Mouse (Mus musculus) spleen, adult 18-20 months (tissue): ENCODE results near the gene Srrm2.
A peak's percentile ranks its signal among the peaks of the same experiment; 100 is the strongest.

ENCODE experiments used
- DNase-seq, 2 experiments: peaks; one replicate each; pipeline ENCODE4 v3.0.0; 2022; ENCODE audit warnings: mixed read lengths in 2 of 2

Gene Srrm2

DNA sequence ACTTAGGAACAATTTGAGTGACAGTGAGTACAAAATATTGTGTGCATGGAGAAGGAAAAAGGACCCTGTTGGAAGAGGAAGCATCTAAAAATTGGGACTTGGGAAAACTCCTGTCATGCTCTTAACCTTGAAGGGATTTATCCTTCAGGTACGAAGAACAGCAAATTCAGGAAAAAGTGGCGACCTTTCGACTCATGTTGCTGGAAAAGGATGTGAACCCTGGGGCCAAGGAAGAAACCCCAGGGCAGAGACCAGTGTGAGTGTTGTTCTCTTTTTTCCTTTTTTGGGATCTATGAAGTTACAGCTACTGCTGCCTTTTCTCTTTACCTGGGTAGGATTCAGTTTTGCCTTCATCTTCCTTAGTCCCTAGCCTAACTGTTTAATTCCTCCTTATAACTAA, 17.6 kb downstream of the Srrm2 start:
- DNase-seq, result no peak

GRCm38 (mm10) chr17:23815641-23816040, 25.3 kb downstream of the Srrm2 start:
- no peak for DNase-seq

- DNase-seq, result no peak
These were observed 28.2 kb downstream of the Srrm2 start for GRCm38 (mm10) chr17:23818579-23818978.

DNA sequence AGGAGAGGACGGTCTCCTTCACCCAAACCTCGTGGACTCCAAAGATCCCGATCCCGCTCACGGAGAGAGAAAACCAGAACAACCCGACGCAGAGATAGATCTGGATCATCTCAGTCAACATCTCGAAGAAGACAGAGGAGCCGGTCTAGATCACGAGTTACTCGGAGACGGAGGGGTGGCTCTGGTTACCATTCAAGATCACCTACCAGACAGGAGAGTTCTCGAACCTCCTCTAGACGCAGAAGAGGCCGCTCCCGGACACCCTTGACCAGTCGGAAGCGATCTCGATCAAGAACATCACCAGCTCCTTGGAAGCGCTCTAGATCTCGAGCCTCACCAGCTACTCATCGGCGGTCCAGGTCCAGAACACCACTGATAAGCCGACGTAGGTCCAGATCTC, 28.9 kb downstream of the Srrm2 start:
- DNase-seq, result no peak

DNA sequence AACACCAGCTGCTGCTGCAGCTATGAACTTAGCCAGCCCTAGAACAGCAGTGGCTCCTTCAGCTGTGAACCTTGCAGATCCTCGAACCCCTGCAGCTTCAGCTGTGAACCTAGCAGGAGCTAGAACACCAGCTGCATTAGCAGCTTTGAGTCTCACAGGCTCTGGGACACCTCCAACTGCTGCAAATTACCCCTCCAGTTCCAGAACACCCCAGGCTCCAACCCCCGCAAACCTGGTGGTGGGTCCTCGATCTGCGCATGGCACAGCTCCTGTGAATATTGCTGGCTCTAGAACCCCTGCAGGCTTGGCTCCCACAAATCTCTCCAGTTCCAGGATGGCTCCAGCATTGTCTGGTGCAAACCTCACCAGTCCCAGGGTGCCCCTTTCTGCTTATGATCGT, 30.4 kb downstream of the Srrm2 start:
- DNase-seq, result no peak

- no peak for DNase-seq
These were observed 31.8 kb downstream of the Srrm2 start for GRCm38 (mm10) chr17:23822094-23822493.

- no peak for DNase-seq
These were observed 32.7 kb downstream of the Srrm2 start for GRCm38 (mm10) chr17:23823018-23823417.

- no peak for DNase-seq
These were observed 33.3 kb downstream of the Srrm2 start for GRCm38 (mm10) chr17:23823614-23824013.

DNA sequence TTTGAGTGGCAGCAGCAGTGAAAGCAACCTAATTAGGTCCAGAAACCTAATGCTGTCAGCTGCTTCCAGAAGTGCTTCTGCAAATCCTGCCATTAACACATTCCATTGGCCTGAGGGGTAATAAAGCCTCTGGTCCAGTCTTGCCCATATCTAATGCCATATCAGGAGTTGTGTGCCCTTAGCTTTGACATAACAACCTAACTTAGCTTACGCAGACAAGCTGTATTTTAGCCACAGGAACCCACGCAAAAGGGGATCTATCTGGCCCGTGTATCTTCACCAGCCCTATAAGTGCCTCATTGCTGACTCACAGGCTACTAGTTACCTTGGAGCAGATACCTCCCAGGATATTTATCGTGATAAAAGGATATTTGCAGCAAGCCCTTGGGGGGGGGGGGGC, 35.3 kb downstream of the Srrm2 start:
- no peak for DNase-seq

GRCm38 (mm10) chr17:23828271-23829001, 38.1 kb downstream of the Srrm2 start:
- DNase-seq, result peak; percentile 59 to 61

DNA sequence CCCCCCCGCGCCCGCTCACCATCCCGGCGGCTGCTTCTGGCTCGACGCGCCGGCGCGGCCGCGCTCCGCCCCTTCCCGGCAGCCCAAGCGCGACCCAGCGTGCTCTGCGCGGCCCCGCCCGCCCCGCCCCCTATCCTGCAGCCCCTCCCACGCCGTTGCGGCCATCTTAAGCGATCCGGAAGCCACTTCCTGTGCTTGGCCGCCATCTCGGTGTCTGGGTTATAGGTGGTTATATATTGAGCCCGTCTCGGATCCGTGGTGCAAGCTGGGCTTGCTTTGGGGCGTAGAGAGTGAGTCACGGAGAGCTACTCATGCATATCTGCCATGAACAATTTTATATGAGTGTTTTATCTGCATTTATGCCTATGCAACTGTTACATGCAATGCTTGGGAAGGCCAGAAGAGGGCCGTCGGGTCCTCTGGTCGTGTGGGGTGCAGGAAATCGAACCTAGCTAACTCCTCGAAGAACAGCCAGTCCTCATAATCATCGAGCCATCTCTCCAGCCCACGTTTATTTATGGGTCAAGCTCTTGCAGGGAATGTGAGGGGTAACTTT, 38.8 kb downstream of the Srrm2 start, which contains the start of gene Elob:
Gene Elob, minus strand, starts transcription at position 73 of the 556 bp plus-strand sequence.
- DNase-seq, result peak; percentile 73

DNA sequence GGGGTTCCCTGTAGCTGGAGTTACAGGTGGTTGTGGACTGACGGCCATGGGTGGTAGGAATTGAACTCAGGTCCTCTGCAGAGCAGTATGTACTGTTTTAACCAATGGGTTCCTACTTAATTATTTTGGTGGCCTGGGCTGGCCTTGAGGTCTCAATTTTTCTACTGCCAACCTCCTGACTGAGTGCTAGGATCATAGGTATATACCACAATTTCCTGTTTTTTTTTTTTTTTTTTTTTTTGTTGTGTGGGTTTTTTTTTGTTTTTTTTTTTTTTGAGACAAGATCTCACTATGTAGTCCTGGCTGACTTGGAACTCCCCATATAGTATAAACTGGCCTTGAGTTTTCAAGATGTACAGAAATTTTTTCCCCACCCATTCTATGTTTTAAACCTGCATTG, 40.9 kb downstream of the Srrm2 start:
- no peak for DNase-seq

- no peak for DNase-seq
These were observed 45.8 kb downstream of the Srrm2 start, which contains the start of gene Prss33 for GRCm38 (mm10) chr17:23836006-23836575. Gene Prss33, minus strand, starts transcription at chr17:23836056.

DNA sequence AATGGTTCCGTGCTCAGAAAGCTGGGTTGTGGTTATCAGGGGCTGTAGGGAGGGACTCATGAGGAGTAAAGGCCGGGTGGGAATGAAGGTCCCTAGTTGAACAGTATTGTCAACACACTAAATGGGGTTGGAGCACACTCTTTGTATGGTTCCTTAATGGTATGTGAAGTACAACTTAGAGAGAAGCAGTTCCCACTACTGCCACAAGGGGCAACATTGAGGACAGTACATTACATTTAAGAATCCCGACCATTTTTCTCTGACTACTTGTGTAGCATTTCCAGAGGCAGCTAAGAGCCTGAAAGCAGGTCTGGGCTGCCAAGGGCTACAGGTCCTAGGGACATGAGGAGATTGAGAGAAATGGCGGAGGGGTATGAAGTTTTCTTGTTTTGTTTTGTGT, 50.8 kb downstream of the Srrm2 start:
- peak in 1 of 2 experiments; percentile 72 for DNase-seq

GRCm38 (mm10) chr17:23843141-23843811, 52.9 kb downstream of the Srrm2 start:
- peak in 1 of 2 experiments; percentile 27 for DNase-seq

DNA sequence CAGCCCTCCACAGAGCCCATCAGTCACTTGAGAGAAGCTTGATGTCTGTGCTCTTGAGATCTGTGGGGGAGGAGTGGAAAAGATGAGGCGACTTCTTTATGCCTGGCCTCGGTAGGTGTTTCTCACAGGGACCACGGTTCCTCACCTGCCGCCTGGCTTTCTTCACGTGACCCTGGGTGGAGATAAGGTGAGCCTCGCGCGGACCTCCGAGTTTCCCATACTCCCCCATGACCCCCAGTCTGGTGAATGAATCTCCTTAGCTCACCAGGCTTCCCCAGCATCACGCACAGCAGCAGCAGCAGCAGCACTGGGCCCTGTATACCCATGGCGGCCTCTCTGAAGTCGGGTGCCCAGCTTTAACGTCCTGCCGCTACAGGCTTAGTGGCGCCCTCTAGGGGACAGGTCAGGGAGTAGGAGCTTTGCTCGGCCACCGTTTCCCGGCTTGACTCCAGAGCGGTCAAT, 53.5 kb downstream of the Srrm2 start, which contains the start of the genes Prss32 and Prss41:
Gene Prss32, plus strand, starts transcription at position 44 of the 462 bp plus-strand sequence.
Gene Prss41, minus strand, starts transcription at position 361 of the 462 bp plus-strand sequence.
- DNase-seq, result peak in 1 of 2 experiments; percentile 61

DNA sequence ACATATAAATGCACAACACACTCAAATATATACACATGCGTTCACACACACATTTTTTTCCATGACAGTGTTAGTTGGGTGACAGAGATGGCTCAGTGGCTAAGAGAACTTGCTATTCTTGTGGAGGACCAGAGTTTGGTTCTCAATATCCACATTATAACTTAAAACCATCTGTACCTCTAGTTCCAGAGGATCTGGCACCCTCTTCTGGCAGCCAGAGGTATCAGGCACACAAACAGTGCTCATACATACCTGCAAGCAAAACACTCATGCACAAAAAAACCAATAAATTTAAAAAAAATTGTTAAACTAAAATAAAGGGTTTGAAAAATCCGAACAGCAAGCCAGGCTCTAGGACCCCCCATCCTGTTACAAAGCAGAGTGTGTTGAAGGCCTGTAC, 59.7 kb downstream of the Srrm2 start:
- DNase-seq, result no peak

- DNase-seq, result peak in 1 of 2 experiments; percentile 54
These were observed 60.8 kb downstream of the Srrm2 start for GRCm38 (mm10) chr17:23850853-23851749.

GRCm38 (mm10) chr17:23853292-23853691, 63.0 kb downstream of the Srrm2 start:
- peak; percentile 25 to 57 for DNase-seq

GRCm38 (mm10) chr17:23854229-23854765, 64.0 kb downstream of the Srrm2 start:
- DNase-seq, result no peak

- DNase-seq, result no peak
These were observed 66.9 kb downstream of the Srrm2 start for GRCm38 (mm10) chr17:23857193-23857592.

GRCm38 (mm10) chr17:23857913-23858312, 67.6 kb downstream of the Srrm2 start:
- no peak for DNase-seq
